Mouse (Mus musculus) bone marrow, adult 2 months (tissue): ENCODE measurements around the gene Ctps. TPM values are rescaled to one million over a fixed set of nuclear protein-coding genes. Genes with fewer than 3 reads are reported as not detected.

Experiments
- H3K27ac ChIP-seq: fragments of 200-500 bp; 2 replicates; pipeline ENCODE4 v1.5.1; 2012; ENCODE audit warnings: low read depth, mild to moderate bottlenecking, control low read depth, inconsistent platforms, low read length; ENCODE audit not compliant: control insufficient read depth, poor library complexity, insufficient read depth
- H3K4me1 ChIP-seq: fragments of 200-500 bp; 2 replicates; pipeline ENCODE4 v1.6.1; 2011; ENCODE audit warnings: low read length; ENCODE audit not compliant: control insufficient read depth, insufficient read depth
- H3K4me3 ChIP-seq: fragments of 200-500 bp; replicated peaks from 2 replicates; pipeline ENCODE3; 2011; ENCODE audit warnings: mild to moderate bottlenecking, low read depth, low read length, control low read depth; ENCODE audit not compliant: control insufficient read depth
- CTCF ChIP-seq: fragments of 200-500 bp; IDR thresholded peaks from 2 replicates; pipeline ENCODE4 v1.5.1; 2011; ENCODE audit warnings: low read length, control low read depth; ENCODE audit not compliant: control insufficient read depth, insufficient read depth
- POLR2A ChIP-seq: fragments of 200-500 bp; IDR thresholded peaks from 2 replicates; pipeline ENCODE4 v1.6.1; 2011; ENCODE audit warnings: low read depth, mild to moderate bottlenecking, control low read depth, low read length, borderline replicate concordance; ENCODE audit not compliant: control insufficient read depth
- WGBS: fragments of 180-500 bp; shearing (Covaris S2); methylation state at CpG from one replicate; pipeline ENCODE4 v1.1.7; 2018; 5-methylcytosine and 5-hydroxymethylcytosine counted together
- polyA plus RNA-seq: library from polyadenylated mRNA; stranded (reverse); fragments of >200 nt; gene quantifications from 2 replicates; pipeline ENCODE4 v1.2.4, GENCODE M21; 2011; ENCODE audit warnings: low replicate concordance; ENCODE audit not compliant: missing spikeins, insufficient read depth, insufficient read length

Gene Ctps
- polyA plus RNA-seq, 1 experiment: 17.5 TPM

- TF ChIP-seq POLR2A: no peak
- no peak for TF ChIP-seq CTCF
- 82% methylated on average over 7 of the region's 7 CpGs for WGBS
- no peak overlapping the region for H3K27ac ChIP-seq
- no peak overlapping the region for H3K4me3 ChIP-seq
- no peaks in the 10 kb centered on the region for H3K4me1 ChIP-seq
Observed at GRCm38 (mm10) chr4:120516907-120517306, 53.2 kb downstream of the Ctps start.

- no peak for TF ChIP-seq POLR2A
- no peak for TF ChIP-seq CTCF
- H3K4me1 ChIP-seq: no peaks in the 10 kb centered on the region
- H3K27ac ChIP-seq: no peak overlapping the region
- no peak overlapping the region for H3K4me3 ChIP-seq
- 93% methylated on average over 7 of the region's 7 CpGs for WGBS
Observed at GRCm38 (mm10) chr4:120516491-120516890, 53.6 kb downstream of the Ctps start.

GRCm38 (mm10) chr4:120514366-120514765 is 55.7 kb downstream of the Ctps start:
- TF ChIP-seq CTCF (no peak), POLR2A (no peak)
- H3K4me3 ChIP-seq: no peak overlapping the region
- WGBS: 92% methylated on average over 2 of the region's 2 CpGs
- no peak overlapping the region for H3K27ac ChIP-seq
- H3K4me1 ChIP-seq: no peaks in the 10 kb centered on the region

- H3K27ac ChIP-seq: no peak overlapping the region
- TF ChIP-seq POLR2A: no peak
- TF ChIP-seq CTCF: no peak
- 51% methylated on average over 4 of the region's 4 CpGs for WGBS
- H3K4me3 ChIP-seq: no peak overlapping the region
- no peaks in the 10 kb centered on the region for H3K4me1 ChIP-seq
Observed at GRCm38 (mm10) chr4:120511203-120511602, 58.9 kb downstream of the Ctps start.

GRCm38 (mm10) chr4:120506955-120507354 is 63.1 kb downstream of the Ctps start:
- H3K4me1 ChIP-seq: no peaks in the 10 kb centered on the region
- H3K27ac ChIP-seq: no peak overlapping the region
- 76% methylated on average over 1 of the region's 1 CpGs for WGBS
- TF ChIP-seq POLR2A (no peak), CTCF (no peak)
- H3K4me3 ChIP-seq: no peak overlapping the region

Other genes with a start within 250 kb of the Ctps start
- 13.5 and 24.1 TPM in 2 replicates for gene Scmh1, start 165.0 kb downstream of the Ctps start, polyA plus RNA-seq
- gene Slfnl1, start 38.0 kb downstream of the Ctps start, polyA plus RNA-seq: 0.85 TPM in 1 of 2 replicates, not detected in the other
- gene Gm8439, start 18.5 kb upstream of the Ctps start, polyA plus RNA-seq: not detected in 2 replicates
- 16.7 and 18.3 TPM in 2 replicates for gene Cited4, start 96.3 kb upstream of the Ctps start, polyA plus RNA-seq
- not detected in 2 replicates for gene Kcnq4, start 178.3 kb upstream of the Ctps start, polyA plus RNA-seq